Mouse (Mus musculus) activated CD4-positive, CD25-positive, alpha-beta regulatory T cell, adult 4 months (primary cell): ENCODE measurements around the gene Lap3. TPM values are rescaled to one million over a fixed set of nuclear protein-coding genes. Genes with fewer than 3 reads are reported as not detected.
A peak's percentile ranks its signal among the peaks of the same experiment; 100 is the strongest.

Experiments
- ATAC-seq: one replicate; pipeline ENCODE4 v1.8.0; 2017
- polyA plus RNA-seq, 2 experiments: library from polyadenylated mRNA; unstranded; fragments of 100-300 nt; shearing (Covaris generic); gene quantifications; one replicate each; pipeline ENCODE4 v1.2.1; 2017

The Lap3 gene
- polyA plus RNA-seq, 2 experiments from 2014 or later = 23.0 to 29.5 TPM

DNA sequence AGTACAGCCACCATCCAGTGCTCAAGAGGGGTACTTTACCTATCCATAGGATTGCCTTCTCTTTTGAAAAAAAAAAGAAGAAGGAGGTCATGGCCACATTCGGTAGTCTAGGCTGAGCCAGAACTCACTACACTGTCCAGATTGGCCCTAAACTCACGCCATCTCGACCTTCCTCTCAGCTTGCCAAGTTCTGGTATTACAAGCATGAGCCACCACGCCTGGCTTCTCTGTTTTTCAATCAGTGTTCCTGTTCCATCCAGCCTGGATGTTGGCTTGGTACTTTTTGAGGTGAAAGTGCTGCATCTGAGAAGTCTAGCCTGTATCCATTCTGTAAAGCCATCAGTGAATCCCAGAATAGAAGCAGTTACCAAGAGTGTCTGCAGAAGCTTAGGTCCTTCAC lies 3.3 kb downstream of the Lap3 start:
- ATAC-seq = no peak

GRCm38 (mm10) chr5:45496930-45497550 lies 3.9 kb downstream of the Lap3 start:
- no peak for ATAC-seq

DNA sequence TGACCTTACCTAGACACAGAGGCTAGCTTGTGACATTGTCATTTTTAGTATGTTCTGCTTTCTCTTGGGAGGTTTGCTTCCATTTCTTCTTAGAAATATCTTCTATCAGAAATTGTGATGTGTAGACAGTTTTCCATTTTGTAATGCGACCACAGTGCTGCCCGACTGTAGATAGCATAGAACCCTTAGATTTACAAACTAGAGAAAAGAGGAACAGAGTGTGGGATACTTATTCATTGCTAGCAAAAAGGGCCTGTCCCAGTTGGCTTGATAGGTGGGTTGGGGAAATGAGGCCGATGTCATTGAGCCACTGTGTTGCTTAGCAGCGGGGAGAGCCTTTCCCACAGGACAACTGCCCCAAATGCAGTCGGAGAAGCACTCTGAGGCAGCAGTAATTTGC lies 4.4 kb downstream of the Lap3 start:
- no peak for ATAC-seq

DNA sequence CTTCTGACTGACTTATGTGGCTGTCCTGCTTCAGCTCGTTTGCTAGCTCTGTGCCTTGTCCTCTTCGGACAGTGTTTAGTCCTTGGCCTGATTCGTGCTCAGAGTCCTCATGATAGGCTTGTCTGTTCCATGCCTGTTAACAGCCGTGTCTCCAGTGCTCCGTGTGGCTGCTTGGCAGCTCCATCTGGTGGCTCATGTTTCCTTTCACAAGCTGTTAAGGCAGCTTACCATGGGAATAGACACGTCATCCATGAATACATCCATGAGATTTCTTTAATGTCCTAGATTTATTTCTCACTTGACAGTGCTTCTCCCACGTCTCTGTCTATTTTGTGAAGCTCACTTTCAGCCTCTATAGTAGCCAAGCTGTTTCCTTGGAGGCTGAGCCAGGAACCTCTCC lies 16.9 kb downstream of the Lap3 start:
- no peak for ATAC-seq

- no peak for ATAC-seq
These were observed 19.7 kb downstream of the Lap3 start for GRCm38 (mm10) chr5:45512908-45513307.

DNA sequence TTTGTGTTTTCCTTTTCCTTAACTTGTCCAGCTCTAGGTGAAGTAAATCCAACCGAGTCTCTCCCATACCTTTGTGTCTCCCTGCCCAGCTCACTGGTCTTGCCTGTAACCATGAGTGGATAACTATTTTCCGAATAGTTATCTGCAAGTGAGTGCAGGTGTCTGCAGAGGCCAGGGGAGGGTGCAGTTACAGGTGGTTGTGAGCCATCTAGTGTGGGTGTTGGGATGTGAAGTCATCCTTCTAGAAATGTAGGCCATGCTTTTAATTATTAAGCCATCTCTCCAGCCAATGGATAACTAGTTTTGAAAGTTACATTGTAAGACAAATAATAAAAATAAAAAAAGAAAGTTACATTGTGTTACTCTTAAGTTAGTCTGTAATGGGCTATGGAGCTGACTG lies 20.3 kb downstream of the Lap3 start:
- ATAC-seq = no peak

DNA sequence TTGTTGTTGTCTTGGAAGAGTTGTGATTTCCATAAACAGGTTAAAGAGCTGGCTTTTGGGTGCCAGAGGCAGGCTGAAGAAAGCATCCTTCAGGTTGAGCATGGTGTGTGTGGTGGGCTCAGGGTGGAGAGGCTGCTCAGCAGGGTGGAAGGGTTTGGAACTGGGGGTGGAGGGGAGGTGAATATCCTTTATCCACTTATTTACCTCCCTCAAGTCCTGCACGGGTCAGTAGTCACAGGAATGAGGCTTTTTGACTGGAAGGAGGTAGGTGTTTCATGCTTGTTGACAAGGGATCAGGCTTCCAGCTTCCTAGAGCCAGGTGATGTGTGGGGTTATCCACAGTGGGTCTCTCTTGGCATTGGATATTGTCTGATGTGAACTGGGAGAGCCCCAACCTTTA lies 21.4 kb downstream of the Lap3 start:
- no peak for ATAC-seq

- ATAC-seq = no peak
These were observed 22.1 kb downstream of the Lap3 start for GRCm38 (mm10) chr5:45515151-45515743.

DNA sequence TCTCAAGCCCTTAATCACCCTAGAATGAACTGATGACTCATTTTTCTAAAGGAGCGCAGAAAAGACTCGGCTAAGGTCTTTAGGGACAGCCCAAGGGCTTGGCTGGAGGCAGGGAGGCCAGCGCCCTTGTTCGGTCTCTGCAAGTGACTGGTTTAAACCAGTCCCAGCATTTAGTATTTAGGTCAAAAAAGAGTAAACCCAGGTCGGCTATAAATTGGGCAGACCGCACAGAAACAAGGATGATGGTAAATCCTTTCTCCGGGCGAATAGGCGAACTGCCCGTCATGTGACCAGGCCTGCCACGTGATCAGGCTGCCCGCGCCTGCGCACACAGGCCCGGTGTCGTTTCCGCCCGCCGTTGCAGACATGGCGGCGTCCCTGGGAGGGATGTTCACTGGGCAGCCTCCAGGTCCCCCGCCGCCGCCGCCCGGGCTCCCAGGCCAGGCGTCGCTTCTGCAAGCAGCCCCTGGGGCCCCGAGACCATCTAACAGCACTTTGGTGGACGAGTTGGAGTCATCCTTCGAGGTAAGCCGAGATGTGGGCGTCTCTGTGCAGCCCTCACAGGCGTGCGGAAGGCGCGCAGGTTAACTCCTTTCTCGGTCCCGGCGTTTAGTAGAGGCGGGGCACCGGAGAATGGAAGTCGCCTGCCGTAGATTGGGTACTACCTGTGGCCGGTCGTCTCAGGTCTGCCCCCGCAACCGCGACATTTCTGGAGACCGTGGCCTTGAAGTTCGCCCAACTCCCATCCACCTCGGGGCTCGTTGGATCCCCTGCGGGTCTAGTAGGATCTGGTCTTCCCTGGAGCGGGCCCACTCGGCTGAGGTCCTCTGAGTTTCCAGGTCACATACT lies 27.0 kb downstream of the Lap3 start, which contains the start of gene Med28:
TSS of gene Med28 (plus strand) at position 270 of the 849 bp plus-strand sequence.
- peak; percentile 94 for ATAC-seq

- peak; percentile 39 for ATAC-seq
These were observed 27.6 kb downstream of the Lap3 start for GRCm38 (mm10) chr5:45520809-45521110.

- no peak for ATAC-seq
These were observed 28.4 kb downstream of the Lap3 start for GRCm38 (mm10) chr5:45521601-45522000.

DNA sequence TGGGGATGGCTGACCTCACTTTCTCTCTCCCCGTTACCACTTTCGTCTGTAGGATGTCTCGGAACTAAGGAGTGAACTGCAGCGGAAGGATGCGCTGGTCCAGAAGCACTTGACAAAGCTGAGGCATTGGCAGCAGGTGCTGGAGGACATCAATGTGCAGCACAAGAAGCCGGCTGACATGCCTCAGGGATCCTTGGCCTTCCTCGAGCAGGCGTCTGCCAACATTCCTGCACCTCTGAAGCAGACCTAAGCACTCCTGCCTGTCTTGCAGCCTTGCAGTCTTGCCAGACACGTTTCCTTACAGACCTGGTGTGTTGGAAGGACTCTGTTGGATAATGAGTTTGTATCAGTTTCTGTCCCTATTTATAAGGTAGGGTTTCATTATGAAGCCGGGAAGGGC lies 31.9 kb downstream of the Lap3 start:
- ATAC-seq = no peak

GRCm38 (mm10) chr5:45526338-45526737 lies 33.2 kb downstream of the Lap3 start:
- ATAC-seq = no peak

DNA sequence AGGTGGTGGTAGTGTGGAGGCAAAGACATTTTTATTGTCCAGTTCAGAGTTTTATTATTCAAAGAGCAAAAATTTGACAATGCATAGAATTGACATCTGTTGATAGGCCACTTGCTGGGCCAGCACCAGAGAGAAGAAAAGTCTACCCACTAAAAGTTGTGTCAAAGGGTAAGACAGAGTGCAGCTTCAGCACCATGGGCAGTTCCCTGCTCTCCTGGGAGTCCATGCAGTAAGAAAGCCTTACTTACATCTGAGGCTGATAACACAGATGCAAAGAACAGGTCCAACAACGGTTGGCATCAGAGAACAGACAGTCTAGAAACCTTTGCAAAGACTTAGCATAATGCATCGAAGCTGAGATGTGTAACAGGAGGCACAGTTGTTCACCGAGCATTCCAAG lies 36.5 kb downstream of the Lap3 start:
- no peak for ATAC-seq

DNA sequence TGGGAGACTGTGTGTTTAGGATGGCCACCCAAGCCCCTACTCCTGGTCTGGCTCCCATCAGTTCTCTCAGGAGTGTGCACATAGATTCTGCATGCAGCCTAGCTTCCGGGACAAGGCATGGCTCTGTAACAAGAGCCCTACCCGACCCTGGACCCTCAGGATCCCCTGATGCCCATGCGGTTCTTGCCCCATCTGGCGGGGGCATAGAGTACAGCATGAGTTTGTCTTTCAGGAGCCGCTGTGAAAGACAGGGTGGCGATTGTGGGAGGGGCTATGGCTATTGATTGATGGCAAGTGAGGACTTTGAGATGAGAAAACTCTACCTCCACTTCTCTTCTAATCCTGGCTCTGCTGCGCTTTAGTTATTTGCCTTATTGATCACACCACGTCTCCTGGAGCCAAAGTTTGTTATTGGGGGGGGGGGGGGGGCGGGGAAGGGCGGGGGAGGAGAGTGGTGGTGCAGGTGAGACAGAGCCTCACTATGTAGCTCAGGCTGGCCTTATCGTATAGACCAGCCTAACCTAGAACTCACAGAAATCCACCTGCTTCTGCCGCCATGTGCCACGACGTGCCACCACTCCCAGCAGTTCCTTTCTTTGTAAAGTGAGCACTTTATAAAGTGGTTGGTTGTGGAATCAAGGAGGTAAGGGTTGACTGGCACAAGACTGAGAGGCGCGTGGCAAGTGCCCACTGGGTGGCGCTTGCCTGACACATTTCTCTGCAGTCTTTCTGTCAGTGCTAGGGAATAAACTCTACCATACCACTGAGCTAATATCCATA lies 41.3 kb downstream of the Lap3 start:
- ATAC-seq = peak; percentile 66

- ATAC-seq = peak; percentile 31
These were observed 42.0 kb downstream of the Lap3 start for GRCm38 (mm10) chr5:45535177-45535576.

DNA sequence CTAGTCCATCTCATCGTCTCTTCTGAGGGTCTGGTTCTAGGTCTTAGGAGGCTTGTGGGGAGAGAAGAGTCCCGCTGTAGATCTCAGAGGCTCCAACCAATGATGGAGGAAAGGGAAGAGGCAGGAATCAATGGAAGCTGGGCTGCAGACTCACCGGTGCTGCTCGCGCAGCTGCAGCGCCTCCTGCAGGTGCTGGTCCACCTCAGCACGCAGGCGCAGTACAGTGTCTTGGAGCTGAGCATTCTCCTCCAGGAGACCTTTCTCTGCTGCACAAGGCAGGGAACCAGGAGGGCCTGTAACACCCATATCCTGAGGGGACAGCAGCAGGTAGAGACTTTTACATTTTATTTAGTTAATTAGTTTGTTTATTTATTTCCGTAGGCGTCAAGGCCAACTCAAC lies 46.3 kb downstream of the Lap3 start:
- ATAC-seq = no peak

DNA sequence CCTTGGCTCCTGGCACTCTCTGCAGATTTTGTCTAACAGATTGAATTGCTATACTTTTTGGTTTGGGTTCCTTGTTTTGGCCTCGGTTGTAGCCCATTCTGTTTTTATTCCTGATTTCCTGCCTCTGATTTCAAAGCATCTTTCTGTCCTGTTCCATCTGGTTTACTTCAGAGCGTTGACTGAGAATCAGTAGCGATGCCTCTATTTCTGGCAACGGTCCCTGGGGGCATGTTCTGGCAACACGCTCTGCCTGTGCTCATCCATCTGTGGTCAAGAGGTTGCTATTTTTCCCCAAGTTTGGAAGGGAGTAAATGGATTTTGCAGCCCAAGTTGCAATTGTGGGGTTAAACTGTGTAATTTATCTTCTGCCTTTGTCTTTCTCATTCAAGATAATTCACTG lies 50.2 kb downstream of the Lap3 start:
- ATAC-seq = no peak

DNA sequence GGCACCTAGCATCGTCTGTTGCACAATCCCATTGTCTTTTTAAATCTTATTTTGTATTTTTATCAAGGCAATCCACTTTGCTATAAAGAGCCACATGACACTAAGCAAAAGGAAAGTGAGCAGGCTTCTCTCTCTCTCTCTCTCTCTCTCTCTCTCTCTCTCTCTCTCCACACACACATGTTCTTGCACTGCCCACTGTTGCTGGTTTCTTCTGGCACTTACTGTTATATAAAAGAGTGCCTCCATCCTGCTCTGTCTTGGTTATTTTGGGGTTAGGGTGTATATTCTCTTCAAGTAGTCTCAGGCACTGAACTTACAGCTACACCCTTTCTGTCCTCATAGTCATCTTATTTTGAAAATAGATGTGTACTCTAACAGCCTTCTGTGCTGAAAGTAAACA lies 56.4 kb downstream of the Lap3 start:
- ATAC-seq = no peak
